Mouse (Mus musculus): ENCODE results near the gene E330034G19Rik. TPM values are rescaled to one million over a fixed set of nuclear protein-coding genes. Genes with fewer than 3 reads are reported as not detected.

Gene E330034G19Rik
- polyA plus RNA-seq, 1 experiment from 2014 or later = not detected

DNA sequence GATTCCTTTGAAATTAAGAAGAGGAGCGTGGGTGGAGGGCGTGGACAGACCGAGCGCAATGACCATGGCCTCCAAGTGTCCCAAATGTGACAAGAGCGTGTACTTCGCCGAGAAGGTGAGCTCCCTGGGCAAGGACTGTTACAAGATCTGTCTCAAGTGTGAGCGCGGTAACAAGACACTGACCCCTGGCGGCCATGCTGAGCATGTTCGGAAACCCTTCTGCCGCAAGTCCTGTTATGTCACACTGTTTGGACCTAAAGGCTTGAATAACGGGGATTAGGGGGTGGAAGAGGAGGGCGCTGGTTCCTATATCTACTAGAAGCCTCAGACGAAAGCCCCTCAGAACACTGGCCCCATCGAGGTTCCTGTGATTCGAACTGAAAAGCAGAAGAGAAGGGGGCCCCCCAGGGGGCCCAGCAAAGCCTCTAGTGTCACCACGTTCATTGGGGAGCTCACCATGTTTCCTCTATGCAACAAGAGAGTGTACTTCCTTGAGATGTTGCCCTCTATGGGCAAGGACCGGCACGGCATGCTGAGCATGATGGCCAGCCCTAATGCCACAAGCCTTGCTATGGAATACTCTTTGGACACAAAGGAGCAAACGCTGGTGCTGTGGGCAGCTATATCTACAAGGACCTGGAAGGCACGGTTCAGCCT, 65.4 kb downstream of the E330034G19Rik start:
- Histone ChIP-seq H3K27me3 (no peaks in the 10 kb centered on the region), H3K27ac (no peak overlapping the region), H3K4me3 (no peak overlapping the region), H3K4me2 (no peak overlapping the region), H3K9me3 (replicated peaks) (no peaks in the 10 kb centered on the region), H3K9ac (no peak overlapping the region), H3K4me1 (replicated peaks) (no peaks in the 10 kb centered on the region), H3K36me3 (no peaks in the 10 kb centered on the region)
- ATAC-seq (replicated peaks; ENCODE audit: insufficient number of reproducible peaks, insufficient read depth, low FRiP score, low read depth) = no peak
- 65% methylated on average over 22 of the region's 22 CpGs for WGBS

Other genes starting within 250 kb of the E330034G19Rik start
- gene Dlg5, start 47.3 kb upstream of the E330034G19Rik start, polyA plus RNA-seq (2015; fragmentation: Nextera tagmentation; extraction: Ambion mirVana) = 5.7 and 8.8 TPM in 2 replicates
- 11.9 and 13.5 TPM in 2 replicates for gene Polr3a, start 193.8 kb downstream of the E330034G19Rik start, polyA plus RNA-seq (2015; fragmentation: Nextera tagmentation; extraction: Ambion mirVana)
- 442 and 576 TPM in 2 replicates for gene Rps24, start 193.9 kb downstream of the E330034G19Rik start, polyA plus RNA-seq (2015; fragmentation: Nextera tagmentation; extraction: Ambion mirVana)